Mouse (Mus musculus) forebrain, postnatal 0 days (tissue): Measurements from ENCODE around the gene Serpinh1. TPM values are rescaled to one million over a fixed set of nuclear protein-coding genes. Genes with fewer than 3 reads are reported as not detected.
A peak's percentile ranks its signal among the peaks of the same experiment; 100 is the strongest.

Experiments used
- ATAC-seq: fragments of 200-750 bp; cut with Nextera tagmentation; 2 replicates; pipeline ENCODE4 v1.8.0; 2017; ENCODE audit warnings: mild to moderate bottlenecking, moderate library complexity
- DNase-seq: peaks from one replicate; pipeline ENCODE4 v3.0.0-alpha.2; 2015
- H3K27ac ChIP-seq: fragments of 300-500 bp; sonication (generic); 2 replicates; pipeline ENCODE4 v1.5.1; 2014; ENCODE audit warnings: low read depth, mild to moderate bottlenecking, antibody characterized with exemption, low read length, moderate library complexity, mixed read lengths
- H3K27me3 ChIP-seq: fragments of 300-500 bp; sonication (generic); 2 replicates; pipeline ENCODE4 v1.6.1; 2014; ENCODE audit warnings: mild to moderate bottlenecking, low read length, mixed read lengths; ENCODE audit not compliant: insufficient read depth
- H3K36me3 ChIP-seq: fragments of 300-500 bp; sonication (generic); 2 replicates; pipeline ENCODE4 v1.6.1; 2014; ENCODE audit warnings: mild to moderate bottlenecking, moderate library complexity; ENCODE audit not compliant: insufficient read depth
- H3K4me1 ChIP-seq: fragments of 300-500 bp; sonication (generic); 2 replicates; pipeline ENCODE4 v1.6.1; 2014; ENCODE audit warnings: antibody characterized with exemption; ENCODE audit not compliant: insufficient read depth
- H3K4me2 ChIP-seq: fragments of 300-500 bp; sonication (generic); 2 replicates; pipeline ENCODE4 v1.6.1; 2014; ENCODE audit warnings: low read depth, mild to moderate bottlenecking, moderate library complexity
- H3K4me3 ChIP-seq: fragments of 300-500 bp; sonication (generic); 2 replicates; pipeline ENCODE4 v1.5.1; 2014; ENCODE audit warnings: low read depth, low read length, mixed read lengths
- H3K9ac ChIP-seq: fragments of 300-500 bp; sonication (generic); 2 replicates; pipeline ENCODE4 v1.6.1; 2014; ENCODE audit warnings: mild to moderate bottlenecking
- H3K9me3 ChIP-seq: fragments of 300-500 bp; sonication (generic); 2 replicates; pipeline ENCODE4 v1.6.1; 2016; ENCODE audit warnings: low read length
- CTCF ChIP-seq: sonication (generic); IDR thresholded peaks from 2 replicates; pipeline ENCODE4 v1.5.1; 2016; ENCODE audit warnings: antibody characterized with exemption, control low read depth, low read depth
- WGBS: fragments of 180-500 bp; shearing (Covaris S2); extraction: QIAGEN DNeasy Blood & Tissue Kit; methylation state at CpG from one replicate; pipeline ENCODE4 v1.1.7; 2014; 5-methylcytosine and 5-hydroxymethylcytosine counted together
- polyA plus RNA-seq: library from polyadenylated mRNA; unstranded; fragments of >200 nt; fragmentation: Nextera tagmentation; extraction: Ambion mirVana; gene quantifications from 2 replicates; pipeline ENCODE4 v1.2.1, GENCODE M21; 2015
- total RNA-seq: library from RNA; depleted of rRNA; stranded (reverse); fragments of >200 nt; gene quantifications from 2 replicates; pipeline ENCODE4 v1.2.3, GENCODE M21; 2014; rRNA removed

Gene Serpinh1
- total RNA-seq (127 and 160 TPM in 2 replicates), polyA plus RNA-seq (117 and 121 TPM in 2 replicates)

DNA sequence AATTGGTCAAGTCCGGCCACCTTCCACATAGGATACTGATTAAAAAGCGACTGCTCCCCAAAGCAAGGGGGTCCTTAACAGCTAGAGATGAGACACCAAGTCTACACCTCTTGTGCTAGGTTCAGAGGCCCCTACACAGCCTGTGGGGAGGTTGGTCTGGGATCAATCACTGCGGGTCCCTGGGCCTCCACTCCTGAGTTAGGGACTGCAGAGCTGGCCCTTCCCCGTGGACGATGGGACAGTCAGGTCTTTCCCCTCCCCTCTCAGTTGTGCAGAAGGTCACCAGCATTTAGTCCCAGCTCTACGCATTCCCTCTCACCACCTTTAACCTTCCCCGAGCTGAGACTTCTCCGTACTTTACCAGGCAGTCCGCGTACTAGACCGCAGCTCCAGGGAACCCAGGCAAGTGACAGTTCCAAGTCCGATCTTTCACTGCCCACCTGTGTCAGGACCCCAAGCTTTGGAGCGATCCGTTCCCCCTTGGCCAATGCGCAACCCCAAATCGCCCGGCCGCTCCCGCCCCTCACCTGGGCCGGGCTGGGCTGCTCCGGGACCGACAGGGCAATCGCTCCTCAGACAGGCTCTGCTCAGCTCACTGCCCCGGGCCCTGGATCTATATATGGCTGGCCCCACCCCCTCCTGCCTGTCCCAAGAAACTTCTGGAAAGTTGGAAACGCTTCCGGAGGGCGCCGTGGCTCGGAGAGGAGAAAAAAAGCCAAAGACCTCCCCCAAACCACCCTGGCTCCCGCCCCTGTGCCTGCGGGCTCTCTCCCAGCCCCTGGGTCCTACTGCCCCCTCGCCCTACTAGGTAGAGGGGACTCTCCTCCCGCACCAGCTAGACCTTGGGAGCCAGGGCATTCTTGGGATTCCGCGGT is at the start of gene Serpinh1:
Gene Serpinh1, minus strand, starts transcription at position 714 of the 875 bp plus-strand sequence.
- ATAC-seq, result peak; percentile 69
- TF ChIP-seq CTCF, result no peak
- H3K36me3 ChIP-seq, result no peaks in the 10 kb centered on the region
- peak within 1 kb of the TSS; percentile 32 for H3K4me3 ChIP-seq
- WGBS, result 3% methylated on average over 35 of the region's 35 CpGs
- H3K27ac ChIP-seq, result peak within 1 kb of the TSS; percentile 47
- peak; percentile 58 for DNase-seq
- H3K9ac ChIP-seq, result peak within 1 kb of the TSS; percentile 23
- peak within 1 kb of the TSS; percentile 58 for H3K4me2 ChIP-seq
- no peaks in the 10 kb centered on the region for H3K9me3 ChIP-seq
- H3K4me1 ChIP-seq, result peaks cover 30% of the 10 kb centered on the region
- H3K27me3 ChIP-seq, result no peaks in the 10 kb centered on the region

DNA sequence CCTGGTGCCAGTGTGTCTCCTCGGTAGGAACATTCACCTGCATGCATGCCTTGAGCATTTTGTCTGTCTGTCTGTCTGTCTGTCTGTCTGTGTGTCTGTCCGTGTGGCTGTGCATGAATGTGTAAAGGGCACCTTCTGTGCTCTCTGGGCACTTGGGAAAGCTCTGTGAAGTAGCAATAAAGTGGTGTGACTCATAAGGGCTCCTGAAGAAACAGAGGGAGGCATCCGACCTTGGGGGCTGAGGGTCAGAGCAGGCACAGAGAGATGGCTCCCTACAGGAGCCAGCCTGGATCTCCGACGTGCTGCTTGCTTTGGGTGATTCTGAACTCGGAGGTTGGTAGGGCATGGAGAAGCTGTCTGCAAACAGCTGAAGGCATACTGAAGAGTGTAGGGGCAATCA is 49.4 kb upstream of the Serpinh1 start:
- H3K27ac ChIP-seq, result no peak overlapping the region
- no peak overlapping the region for H3K9ac ChIP-seq
- no peaks in the 10 kb centered on the region for H3K4me1 ChIP-seq
- no peak overlapping the region for H3K4me3 ChIP-seq
- DNase-seq, result no peak
- H3K4me2 ChIP-seq, result no peak overlapping the region
- H3K36me3 ChIP-seq, result peaks cover 13% of the 10 kb centered on the region; the same call in 1 of the 2 replicates
- no peak for ATAC-seq
- TF ChIP-seq CTCF, result no peak
- H3K27me3 ChIP-seq, result no peaks in the 10 kb centered on the region
- H3K9me3 ChIP-seq, result no peaks in the 10 kb centered on the region
- WGBS, result 84% methylated on average over 6 of the region's 6 CpGs

- Histone ChIP-seq H3K27me3 (no peaks in the 10 kb centered on the region), H3K36me3 (peaks cover 13% of the 10 kb centered on the region; the same call in 1 of the 2 replicates), H3K4me1 (no peaks in the 10 kb centered on the region), H3K9me3 (no peaks in the 10 kb centered on the region), H3K4me3 (no peak overlapping the region), H3K4me2 (no peak overlapping the region), H3K9ac (no peak overlapping the region), H3K27ac (no peak overlapping the region)
- WGBS, result 90% methylated on average over 8 of the region's 8 CpGs
- ATAC-seq, result no peak
- no peak for DNase-seq
- TF ChIP-seq CTCF, result no peak
These were observed 48.3 kb upstream of the Serpinh1 start for GRCm38 (mm10) chr7:99401373-99401772.

- TF ChIP-seq CTCF, result no peak
- WGBS, result 80% methylated on average over 11 of the region's 11 CpGs
These were observed 44.1 kb upstream of the Serpinh1 start for GRCm38 (mm10) chr7:99396994-99397659.

GRCm38 (mm10) chr7:99395908-99396616 is 43.0 kb upstream of the Serpinh1 start:
- Histone ChIP-seq H3K9me3 (no peaks in the 10 kb centered on the region), H3K4me3 (no peak overlapping the region), H3K9ac (no peak overlapping the region), H3K27me3 (no peaks in the 10 kb centered on the region), H3K27ac (no peak overlapping the region), H3K36me3 (peaks cover 7% of the 10 kb centered on the region), H3K4me2 (no peak overlapping the region), H3K4me1 (no peaks in the 10 kb centered on the region)
- WGBS, result 52% methylated on average over 11 of the region's 11 CpGs
- DNase-seq (no peak), ATAC-seq (peak; percentile 27; the same call in 1 of the 2 replicates)
- no peak for TF ChIP-seq CTCF

More at GRCm38 (mm10) chr7:99396994-99397659, 44.1 kb upstream of the Serpinh1 start:
- H3K4me3 ChIP-seq, result no peak overlapping the region
- H3K36me3 ChIP-seq, result peaks cover 7% of the 10 kb centered on the region
- no peaks in the 10 kb centered on the region for H3K4me1 ChIP-seq
- no peak overlapping the region for H3K27ac ChIP-seq
- H3K9ac ChIP-seq, result no peak overlapping the region
- no peaks in the 10 kb centered on the region for H3K27me3 ChIP-seq
- H3K4me2 ChIP-seq, result no peak overlapping the region
- no peaks in the 10 kb centered on the region for H3K9me3 ChIP-seq
- ATAC-seq (no peak), DNase-seq (no peak)

DNA sequence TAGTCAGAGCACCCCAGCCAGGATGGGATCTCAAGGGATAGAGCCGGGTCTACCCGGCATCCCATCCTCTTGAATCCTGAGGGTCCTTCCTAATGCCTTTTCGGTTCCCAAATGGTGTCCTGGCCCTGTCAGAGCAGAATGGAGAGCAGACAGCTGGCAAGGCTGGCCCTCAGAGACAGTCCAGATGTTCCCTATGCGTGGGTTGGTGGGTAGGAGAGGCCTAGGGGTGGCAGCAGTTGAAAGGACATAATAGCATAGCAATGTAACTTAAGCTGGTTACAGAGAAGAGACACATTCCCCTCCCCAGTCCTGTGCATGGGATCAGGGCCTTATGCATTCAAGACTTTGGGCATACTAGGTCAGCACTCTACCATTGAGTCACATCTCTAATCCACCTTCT is 42.3 kb upstream of the Serpinh1 start:
- no peak overlapping the region for H3K4me3 ChIP-seq
- DNase-seq (no peak), ATAC-seq (no peak)
- H3K4me2 ChIP-seq, result no peak overlapping the region
- H3K27me3 ChIP-seq, result no peaks in the 10 kb centered on the region
- TF ChIP-seq CTCF, result no peak
- peaks cover 11% of the 10 kb centered on the region for H3K36me3 ChIP-seq
- H3K27ac ChIP-seq, result no peak overlapping the region
- H3K4me1 ChIP-seq, result no peaks in the 10 kb centered on the region
- no peaks in the 10 kb centered on the region for H3K9me3 ChIP-seq
- no peak overlapping the region for H3K9ac ChIP-seq
- 80% methylated on average over 4 of the region's 4 CpGs for WGBS
